Mouse (Mus musculus): Measurements from ENCODE around the gene 1190005I06Rik.

1190005I06Rik gene

GRCm38 (mm10) chr8:120647532-120647931 lies at the start of gene 1190005I06Rik:
Gene 1190005I06Rik (minus strand): TSS chr8:120647632.
- no peak for DNase-seq (ENCODE audit: low spot score in 2 of 2)

- no peak for DNase-seq (ENCODE audit: low spot score in 2 of 2)
These were observed 49.1 kb upstream of the 1190005I06Rik start for GRCm38 (mm10) chr8:120696401-120697153.

GRCm38 (mm10) chr8:120693861-120694493 lies 46.5 kb upstream of the 1190005I06Rik start:
- no peak for DNase-seq (ENCODE audit: low spot score in 2 of 2)

- DNase-seq (ENCODE audit: low spot score in 2 of 2): no peak
These were observed 45.5 kb upstream of the 1190005I06Rik start for GRCm38 (mm10) chr8:120692934-120693333.

GRCm38 (mm10) chr8:120688511-120688910 lies 41.1 kb upstream of the 1190005I06Rik start:
- DNase-seq (ENCODE audit: low spot score in 2 of 2): no peak

GRCm38 (mm10) chr8:120687786-120688185 lies 40.4 kb upstream of the 1190005I06Rik start:
- DNase-seq (ENCODE audit: low spot score in 2 of 2): no peak

- no peak for DNase-seq (ENCODE audit: low spot score in 2 of 2)
These were observed 39.1 kb upstream of the 1190005I06Rik start for GRCm38 (mm10) chr8:120686576-120686975.

- DNase-seq (ENCODE audit: low spot score in 2 of 2): no peak
These were observed 38.6 kb upstream of the 1190005I06Rik start for GRCm38 (mm10) chr8:120686051-120686450.

GRCm38 (mm10) chr8:120685591-120685990 lies 38.2 kb upstream of the 1190005I06Rik start:
- DNase-seq (ENCODE audit: low spot score in 2 of 2): no peak

- DNase-seq (ENCODE audit: low spot score in 2 of 2): no peak
These were observed 37.7 kb upstream of the 1190005I06Rik start for GRCm38 (mm10) chr8:120685097-120685496.

GRCm38 (mm10) chr8:120684082-120684481 lies 36.6 kb upstream of the 1190005I06Rik start:
- DNase-seq (ENCODE audit: low spot score in 2 of 2): no peak

GRCm38 (mm10) chr8:120683602-120684001 lies 36.2 kb upstream of the 1190005I06Rik start:
- DNase-seq (ENCODE audit: low spot score in 2 of 2): peak; percentile 78 to 86

- DNase-seq (ENCODE audit: low spot score in 2 of 2): peak in 1 of 2 experiments; percentile 32
These were observed 33.7 kb upstream of the 1190005I06Rik start for GRCm38 (mm10) chr8:120681113-120681512.

GRCm38 (mm10) chr8:120680405-120680804 lies 33.0 kb upstream of the 1190005I06Rik start:
- peak; percentile 39 to 57 for DNase-seq (ENCODE audit: low spot score in 2 of 2)

GRCm38 (mm10) chr8:120679629-120680387 lies 32.4 kb upstream of the 1190005I06Rik start:
- no peak for DNase-seq (ENCODE audit: low spot score in 2 of 2)

- peak; percentile 77 to 81 for DNase-seq (ENCODE audit: low spot score in 2 of 2)
These were observed 31.0 kb upstream of the 1190005I06Rik start for GRCm38 (mm10) chr8:120678447-120678846.

GRCm38 (mm10) chr8:120675718-120676117 lies 28.3 kb upstream of the 1190005I06Rik start:
- no peak for DNase-seq (ENCODE audit: low spot score in 2 of 2)

- no peak for DNase-seq (ENCODE audit: low spot score in 2 of 2)
These were observed 25.9 kb upstream of the 1190005I06Rik start for GRCm38 (mm10) chr8:120673298-120673697.

GRCm38 (mm10) chr8:120672626-120673229 lies 25.3 kb upstream of the 1190005I06Rik start:
- DNase-seq (ENCODE audit: low spot score in 2 of 2): no peak

GRCm38 (mm10) chr8:120671775-120672174 lies 24.3 kb upstream of the 1190005I06Rik start:
- DNase-seq (ENCODE audit: low spot score in 2 of 2): no peak

- DNase-seq (ENCODE audit: low spot score in 2 of 2): no peak
These were observed 21.0 kb upstream of the 1190005I06Rik start, which contains the start of gene Emc8 for GRCm38 (mm10) chr8:120668374-120668905. Gene Emc8 (minus strand): TSS chr8:120668573.
